Mouse (Mus musculus): ENCODE data around the gene B3gat3.
"Not testable (repeated sequence)": the region's sequence is repeated elsewhere in the genome, so short reads cannot be mapped to it uniquely, and the experiment has no call there.

Gene B3gat3

GRCm38 (mm10) chr19:8920073-8920736, at the start of gene B3gat3:
B3gat3 (plus strand) TSS chr19:8920374.
- DNase-seq (ENCODE audit: low read depth, low spot score), result peak; percentile 95

DNA sequence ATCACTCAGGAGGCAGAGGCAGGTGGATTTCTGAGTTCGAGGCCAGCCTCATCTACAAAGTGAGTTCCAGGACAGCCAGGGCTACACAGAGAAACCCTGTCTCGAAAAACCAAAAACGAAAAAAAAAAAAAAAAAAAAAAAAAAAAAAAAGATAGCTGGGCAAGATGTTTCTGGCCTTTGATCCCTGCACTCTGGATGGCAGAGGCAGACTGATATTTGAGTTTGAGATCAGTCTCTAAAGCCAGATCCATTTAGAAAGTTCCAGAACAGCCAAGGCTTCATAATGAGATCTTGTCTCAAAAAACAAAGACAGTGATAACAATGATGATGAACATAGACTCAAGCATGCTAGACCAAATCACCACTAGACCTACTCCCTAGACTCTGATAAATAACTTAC, 49.8 kb upstream of the B3gat3 start:
- not testable (repeated sequence) for DNase-seq (ENCODE audit: low read depth, low spot score)

DNA sequence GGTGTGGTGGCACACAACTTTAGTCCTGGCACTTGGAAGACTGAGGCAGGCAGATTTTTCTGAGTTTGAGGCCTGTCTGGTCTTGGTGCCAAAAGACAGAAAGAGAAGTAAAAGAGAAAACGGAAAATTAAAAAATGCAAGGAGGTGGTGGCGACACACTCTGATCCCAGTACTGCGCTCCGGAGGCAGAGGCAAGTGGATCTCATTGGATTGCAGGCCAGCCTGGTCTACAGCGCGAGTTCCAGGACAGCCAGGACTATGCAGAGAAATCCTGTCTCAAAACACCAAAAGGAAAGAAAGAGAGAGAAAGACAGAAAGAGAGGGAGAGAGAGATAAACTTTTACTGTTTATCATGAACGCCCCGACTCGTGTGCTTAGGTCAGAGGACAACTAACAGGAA, 49.3 kb upstream of the B3gat3 start:
- DNase-seq (ENCODE audit: low read depth, low spot score), result no peak

DNA sequence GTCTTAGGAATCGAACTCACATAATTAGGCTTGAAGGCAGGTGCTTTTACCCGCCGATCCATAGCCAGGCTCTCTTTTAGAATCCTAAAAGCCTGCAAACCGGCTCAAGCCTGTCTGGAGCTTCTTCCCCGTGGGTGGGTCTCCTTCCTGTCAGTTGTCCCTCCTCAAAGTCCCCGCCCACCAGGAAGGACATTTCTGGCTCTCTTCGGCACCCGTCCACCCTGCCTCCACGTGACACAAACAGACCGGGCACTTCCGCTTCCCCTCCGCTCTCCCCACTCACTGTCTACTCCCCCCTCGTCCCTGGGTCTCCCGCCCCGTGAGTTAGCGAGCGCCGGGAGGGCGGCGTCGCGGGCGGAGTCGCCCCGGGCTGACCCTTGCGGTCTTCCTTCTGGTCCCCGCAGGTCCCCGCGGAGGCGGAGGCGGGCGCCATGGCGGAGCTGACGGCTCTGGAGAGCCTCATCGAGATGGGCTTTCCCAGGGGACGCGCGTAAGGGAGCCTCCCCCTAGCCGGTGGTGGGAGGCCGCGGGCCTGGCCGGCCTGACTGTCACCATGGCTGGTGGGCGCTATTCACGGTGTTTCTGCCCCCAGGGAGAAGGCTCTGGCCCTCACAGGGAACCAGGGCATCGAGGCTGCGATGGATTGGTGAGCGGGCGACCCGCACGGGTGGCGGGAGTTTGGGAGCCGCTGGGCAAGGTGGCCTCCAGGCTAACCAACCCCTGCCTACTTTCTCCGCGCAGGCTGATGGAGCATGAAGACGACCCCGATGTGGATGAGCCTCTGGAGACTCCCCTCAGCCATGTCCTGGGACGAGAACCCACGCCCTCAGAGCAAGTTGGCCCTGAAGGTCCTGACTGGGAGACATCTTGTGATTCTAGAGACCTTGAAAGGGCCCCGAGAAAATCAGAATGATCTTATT, 48.6 kb upstream of the B3gat3 start, which contains the start of gene Ubxn1:
Gene Ubxn1, plus strand, starts transcription at position 230 of the 920 bp plus-strand sequence.
- DNase-seq (ENCODE audit: low read depth, low spot score), result peak; percentile 96

- no peak for DNase-seq (ENCODE audit: low read depth, low spot score)
Measured at GRCm38 (mm10) chr19:8872266-8872840, 47.8 kb upstream of the B3gat3 start.

DNA sequence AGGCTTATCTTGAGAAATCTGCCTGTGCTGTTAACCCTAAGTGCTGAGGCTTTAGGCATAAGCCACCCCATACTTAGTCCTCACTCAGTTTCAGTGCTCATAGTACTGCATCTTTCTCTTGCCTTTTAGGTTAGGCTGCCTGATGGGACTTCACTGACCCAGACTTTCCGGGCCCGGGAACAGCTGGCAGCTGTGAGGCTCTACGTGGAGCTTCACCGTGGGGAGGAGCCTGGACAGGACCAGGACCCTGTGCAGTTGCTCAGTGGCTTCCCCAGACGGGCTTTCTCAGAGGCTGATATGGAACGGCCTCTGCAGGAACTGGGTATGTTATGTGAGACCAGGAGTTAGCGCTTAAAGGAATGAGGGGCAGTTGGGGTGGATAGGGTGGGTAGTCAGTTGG, 45.1 kb upstream of the B3gat3 start:
- DNase-seq (ENCODE audit: low read depth, low spot score), result no peak

DNA sequence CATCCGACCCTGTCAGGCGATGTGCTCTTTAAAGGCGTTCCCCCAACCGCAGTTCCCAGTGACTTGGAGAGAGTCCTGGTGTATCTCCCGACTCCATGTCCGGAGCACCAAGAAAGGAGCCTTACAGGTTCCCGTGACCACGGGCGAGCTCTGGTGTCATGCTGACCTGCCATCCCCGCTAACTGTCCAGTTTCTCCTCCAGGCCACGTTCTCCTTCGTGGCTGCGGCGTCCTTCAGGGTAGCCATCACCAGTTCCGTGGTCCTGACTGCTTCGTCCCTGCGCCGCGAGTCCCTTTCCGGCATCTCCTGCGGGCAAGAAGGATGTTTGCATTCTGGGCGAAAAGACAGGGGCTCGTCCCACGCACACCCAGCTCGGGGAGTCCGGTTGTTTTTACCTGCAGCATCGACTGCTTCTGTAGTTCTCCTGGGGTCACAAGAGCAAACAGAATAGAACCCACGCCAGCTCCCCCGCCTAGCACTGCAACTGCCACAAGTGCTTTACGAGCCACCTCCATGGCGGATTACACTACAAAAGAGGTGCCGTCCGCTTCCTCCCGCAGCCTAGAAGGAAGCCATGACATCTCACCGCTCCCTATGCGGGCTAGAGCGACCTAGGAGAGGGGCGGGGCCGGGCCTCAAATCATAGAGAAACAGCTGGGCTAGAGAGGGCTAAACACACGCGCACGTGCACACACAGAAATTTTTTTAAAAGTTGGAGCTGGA, 39.7 kb upstream of the B3gat3 start, which contains the start of gene Uqcc3:
Gene Uqcc3, minus strand, starts transcription at position 613 of the 723 bp plus-strand sequence.
- DNase-seq (ENCODE audit: low read depth, low spot score), result peak; percentile 71

DNA sequence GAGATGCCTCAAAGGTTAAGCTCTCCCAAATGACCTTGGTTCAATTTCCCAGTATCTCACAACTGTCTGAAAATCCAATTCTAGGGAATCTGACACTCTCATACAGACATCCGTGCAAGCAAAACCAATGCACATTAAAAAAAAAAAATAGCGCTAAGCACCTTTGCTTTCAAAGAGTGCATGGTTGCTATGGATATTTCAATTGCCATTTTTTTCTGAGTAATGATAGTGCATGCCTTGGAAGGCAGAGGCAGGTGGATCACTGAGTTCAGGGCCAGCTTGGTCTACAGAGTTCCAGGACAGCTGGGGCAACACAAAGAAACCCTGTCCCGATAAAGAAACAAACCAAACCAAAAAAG, 39.2 kb upstream of the B3gat3 start:
- no peak for DNase-seq (ENCODE audit: low read depth, low spot score)

DNA sequence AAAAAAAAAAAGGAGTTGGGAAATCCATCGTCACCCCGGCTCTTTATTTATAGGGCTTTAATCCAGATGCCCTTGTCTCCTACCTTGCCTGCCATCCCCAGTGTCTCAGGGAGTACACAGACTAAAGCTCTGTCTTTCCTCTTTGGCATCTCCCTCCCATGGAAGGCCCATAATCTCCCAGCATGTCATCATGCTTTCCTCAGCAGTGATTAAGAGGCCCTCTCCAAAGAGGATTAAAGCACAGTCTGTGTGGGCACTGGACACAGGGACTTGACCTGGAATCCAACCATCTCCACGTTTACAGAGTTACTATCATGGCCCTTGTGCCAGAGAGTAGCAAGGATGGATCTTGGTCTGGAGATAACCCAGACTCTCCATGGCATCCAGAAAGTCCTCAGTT, 36.6 kb upstream of the B3gat3 start, which contains the start of the genes Lbhd1 and Gm49403:
Gene Lbhd1, plus strand, starts transcription at position 117 of the 400 bp plus-strand sequence.
Gene Gm49403, plus strand, starts transcription at position 315 of the 400 bp plus-strand sequence.
- DNase-seq (ENCODE audit: low read depth, low spot score), result no peak

DNA sequence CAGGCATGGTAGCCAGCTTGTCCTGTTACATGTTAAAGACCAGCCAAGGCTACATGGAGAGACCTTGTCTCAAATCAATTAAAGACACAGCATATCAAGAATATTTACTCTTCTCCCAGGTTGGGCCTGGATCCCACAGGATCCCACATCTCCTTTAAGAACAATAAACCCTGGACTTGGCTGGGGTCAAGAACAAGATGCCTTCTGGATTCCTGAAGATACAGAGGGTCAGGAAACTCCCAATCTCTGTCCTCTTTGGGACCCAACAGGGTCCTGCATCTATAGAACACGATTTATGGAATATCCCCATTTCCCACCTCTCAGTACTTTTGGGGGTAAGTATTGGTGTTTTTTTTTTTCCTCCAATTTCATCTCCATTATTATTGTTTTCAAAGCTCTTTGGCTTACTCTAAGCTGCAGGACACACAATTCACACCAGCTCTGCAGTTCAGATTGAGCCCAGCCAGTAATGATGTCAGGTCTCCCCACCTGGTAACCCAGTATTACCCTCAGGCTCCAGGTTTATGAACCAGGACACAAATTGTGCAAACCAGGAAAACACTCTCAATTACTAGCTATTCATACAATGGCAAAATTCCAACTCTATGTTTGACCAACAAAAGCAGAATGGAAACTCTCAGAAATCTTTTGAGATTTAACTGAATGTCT, 33.1 kb upstream of the B3gat3 start:
- no peak for DNase-seq (ENCODE audit: low read depth, low spot score)

- DNase-seq (ENCODE audit: low read depth, low spot score), result no peak
Measured at GRCm38 (mm10) chr19:8887585-8888463, 32.4 kb upstream of the B3gat3 start.

DNA sequence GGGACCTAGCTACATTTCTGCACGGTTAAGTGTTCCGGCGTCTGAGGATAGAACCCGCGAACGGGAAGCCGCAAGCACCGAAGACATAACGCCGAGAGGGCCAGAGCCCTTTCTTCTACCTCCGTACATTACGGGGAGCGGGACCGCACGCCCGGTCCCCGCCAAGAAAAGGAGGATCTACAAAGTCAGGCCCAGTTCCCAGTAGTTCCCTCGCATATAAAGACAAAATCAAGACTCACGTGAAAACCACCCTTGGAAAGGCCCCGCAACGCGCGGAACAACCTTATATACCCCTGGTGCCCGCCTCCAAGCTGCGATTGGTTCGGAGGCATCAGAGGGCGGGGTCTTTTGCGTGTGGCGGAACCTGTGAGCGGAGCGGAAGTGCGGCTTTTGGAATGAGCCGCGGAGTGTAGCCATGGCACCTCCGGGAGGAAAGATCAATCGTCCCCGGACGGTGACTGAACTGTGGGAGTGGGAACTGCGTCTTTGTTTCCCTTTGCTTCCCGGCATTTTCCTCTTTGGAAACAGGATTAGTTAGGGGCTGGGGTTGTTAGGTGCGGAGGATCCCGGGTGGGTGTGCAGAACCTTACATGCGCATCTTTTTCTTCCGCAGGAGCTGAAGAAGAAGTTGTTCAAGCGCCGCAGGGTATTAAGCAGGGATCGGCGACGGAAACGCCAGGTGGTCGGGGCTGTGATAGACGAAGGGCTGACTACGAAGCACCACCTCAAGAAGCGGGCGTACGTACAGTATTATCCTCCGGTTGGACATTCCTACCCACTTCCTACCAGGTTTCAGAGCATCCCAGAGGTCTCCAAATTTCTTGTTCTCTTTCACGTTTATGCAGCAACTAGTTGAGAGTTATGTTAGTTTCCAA, 31.4 kb upstream of the B3gat3 start, which contains the start of the genes 1810009A15Rik and Gm49416:
Gene 1810009A15Rik, plus strand, starts transcription at position 343 of the 875 bp plus-strand sequence.
Gene Gm49416, plus strand, starts transcription at position 416 of the 875 bp plus-strand sequence.
- peak; percentile 94 for DNase-seq (ENCODE audit: low read depth, low spot score)

DNA sequence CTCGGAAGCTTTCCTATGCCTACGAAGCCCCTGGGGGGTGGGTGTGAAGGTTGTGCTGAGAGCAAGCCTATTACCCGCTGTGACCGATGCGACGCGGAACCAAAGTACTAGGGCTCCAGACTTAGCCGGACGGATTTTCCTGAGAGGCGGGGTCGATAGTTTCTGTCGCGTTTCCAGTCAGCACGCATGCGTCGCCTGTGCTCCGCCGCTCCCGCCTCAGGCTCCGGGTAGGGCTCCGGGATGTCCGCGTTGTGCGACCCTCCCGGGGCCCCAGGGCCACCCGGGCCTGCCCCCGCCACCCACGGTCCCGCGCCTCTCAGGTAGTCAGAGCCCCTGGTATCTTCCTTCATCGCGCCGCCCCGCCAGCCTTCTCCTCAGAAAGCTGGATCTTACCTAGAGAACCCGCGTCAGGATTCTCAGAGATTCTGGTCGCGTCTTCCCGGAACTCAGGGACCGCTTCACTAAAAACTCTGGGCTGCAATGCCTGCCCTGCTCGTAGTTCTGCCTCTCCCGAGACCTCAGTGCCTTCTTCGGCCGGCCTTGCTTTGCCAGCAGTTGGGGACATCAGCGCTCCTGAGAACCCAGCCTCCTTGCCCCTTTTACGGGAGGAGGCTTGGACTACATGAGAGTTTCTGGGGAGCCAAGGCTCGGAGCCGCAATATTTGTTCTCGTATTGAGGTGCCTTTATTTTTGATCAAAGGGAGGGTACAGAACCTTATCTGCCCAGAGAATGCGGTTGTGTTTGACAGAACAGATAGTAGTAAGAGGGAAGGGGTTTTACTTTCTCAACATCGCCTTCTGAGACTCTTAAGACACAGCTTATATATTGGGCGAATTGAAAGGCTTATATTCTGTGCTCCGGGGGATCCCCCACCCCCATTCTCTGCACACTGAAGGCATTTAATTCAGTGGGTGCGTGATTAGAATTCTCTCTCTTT, 27.1 kb upstream of the B3gat3 start, which contains the start of gene Ints5:
Gene Ints5, plus strand, starts transcription at position 177 of the 938 bp plus-strand sequence.
- peak; percentile 70 for DNase-seq (ENCODE audit: low read depth, low spot score)

DNA sequence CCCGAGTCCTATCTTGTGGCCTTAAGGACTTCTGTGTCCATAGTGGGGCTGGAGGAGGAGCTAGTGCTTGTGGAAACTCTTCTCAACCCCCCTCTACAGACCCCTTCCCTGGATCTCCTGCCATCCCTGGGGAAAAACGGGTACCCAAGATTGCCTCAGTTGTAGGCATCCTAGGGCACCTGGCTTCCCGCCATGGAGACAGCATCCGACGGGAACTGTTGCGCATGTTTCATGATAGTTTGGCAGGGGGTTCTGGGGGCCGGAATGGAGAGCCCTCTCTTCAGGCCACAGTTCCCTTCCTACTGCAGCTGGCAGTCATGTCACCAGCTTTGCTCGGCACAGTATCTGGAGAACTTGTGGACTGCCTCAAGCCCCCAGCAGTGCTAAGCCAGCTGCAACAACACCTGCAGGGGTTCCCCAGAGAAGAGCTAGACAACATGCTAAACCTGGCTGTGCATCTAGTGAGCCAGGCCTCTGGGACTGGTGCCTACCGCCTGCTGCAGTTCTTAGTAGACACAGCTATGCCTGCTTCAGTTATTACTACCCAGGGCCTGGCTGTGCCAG, 24.7 kb upstream of the B3gat3 start:
- no peak for DNase-seq (ENCODE audit: low read depth, low spot score)

DNA sequence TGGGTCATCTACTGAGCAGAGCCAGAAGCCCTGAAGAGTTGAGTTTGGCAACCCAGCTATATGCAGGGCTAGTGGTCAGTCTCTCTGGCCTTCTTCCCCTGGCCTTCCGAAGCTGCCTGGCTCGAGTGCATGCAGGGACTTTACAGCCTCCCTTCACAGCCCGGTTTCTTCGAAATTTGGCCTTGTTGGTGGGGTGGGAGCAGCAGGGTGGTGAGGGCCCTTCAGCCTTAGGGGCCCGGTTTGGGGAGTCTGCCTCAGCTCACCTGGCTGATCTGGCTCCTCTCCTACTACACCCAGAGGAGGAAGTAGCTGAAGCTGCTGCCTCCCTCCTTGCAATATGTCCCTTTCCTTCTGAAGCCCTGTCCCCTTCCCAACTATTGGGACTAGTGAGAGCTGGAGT, 23.9 kb upstream of the B3gat3 start:
- DNase-seq (ENCODE audit: low read depth, low spot score), result not testable (repeated sequence)

DNA sequence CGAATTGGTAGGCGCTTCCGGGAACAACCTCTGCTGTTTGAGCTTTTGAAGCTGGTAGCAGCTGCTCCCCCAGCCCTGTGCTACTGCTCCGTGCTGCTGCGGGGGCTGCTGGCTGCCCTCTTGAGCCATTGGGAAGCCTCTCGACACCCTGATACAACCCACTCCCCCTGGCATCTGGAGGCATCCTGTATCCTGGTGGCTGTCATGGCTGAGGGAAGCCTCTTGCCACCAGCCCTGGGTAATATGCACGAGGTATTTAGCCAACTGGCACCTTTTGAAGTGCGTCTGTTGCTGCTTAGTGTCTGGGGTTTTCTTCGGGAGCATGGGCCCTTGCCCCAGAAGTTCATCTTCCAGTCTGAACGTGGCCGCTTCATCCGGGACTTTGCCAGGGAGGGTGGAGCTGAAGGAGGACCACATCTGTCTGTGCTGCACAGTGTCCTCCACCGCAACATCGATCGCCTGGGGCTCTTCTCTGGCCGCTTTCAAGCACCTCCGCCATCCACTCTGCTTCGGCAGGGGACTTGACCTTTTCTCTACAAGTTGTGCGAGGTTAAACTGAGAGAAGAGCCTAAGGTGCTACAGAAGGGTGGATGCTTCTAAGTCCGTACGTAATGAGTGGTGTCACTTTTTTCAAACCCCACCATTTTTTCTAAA, 22.8 kb upstream of the B3gat3 start:
- not testable (repeated sequence) for DNase-seq (ENCODE audit: low read depth, low spot score)

Data from skeletal muscle tissue, adult 2 months (tissue).